Mouse (Mus musculus) layer of hippocampus, adult 9-10 months (tissue): ENCODE measurements around the gene Scrn1.

Source experiments
- DNase-seq: peaks from one replicate; pipeline ENCODE4 v3.0.0; 2022; ENCODE audit warnings: low spot score

Scrn1 gene

GRCm38 (mm10) chr6:54565012-54565411 is 1.3 kb downstream of the Scrn1 start:
- no peak for DNase-seq

- DNase-seq, result no peak
Observed at GRCm38 (mm10) chr6:54564506-54564991, 1.7 kb downstream of the Scrn1 start.

GRCm38 (mm10) chr6:54563561-54563960 is 2.7 kb downstream of the Scrn1 start:
- DNase-seq, result no peak

- no peak for DNase-seq
Observed at GRCm38 (mm10) chr6:54562018-54562809, 4.1 kb downstream of the Scrn1 start.

- DNase-seq, result no peak
Observed at GRCm38 (mm10) chr6:54558466-54558865, 7.8 kb downstream of the Scrn1 start.

GRCm38 (mm10) chr6:54557671-54558070 is 8.6 kb downstream of the Scrn1 start:
- no peak for DNase-seq

GRCm38 (mm10) chr6:54555816-54556215 is 10.5 kb downstream of the Scrn1 start:
- DNase-seq, result no peak

- no peak for DNase-seq
Observed at GRCm38 (mm10) chr6:54554341-54555110, 11.8 kb downstream of the Scrn1 start.

GRCm38 (mm10) chr6:54553632-54554031 is 12.7 kb downstream of the Scrn1 start:
- no peak for DNase-seq

- no peak for DNase-seq
Observed at GRCm38 (mm10) chr6:54552721-54553413, 13.4 kb downstream of the Scrn1 start.

- DNase-seq, result no peak
Observed at GRCm38 (mm10) chr6:54550801-54551323, 15.4 kb downstream of the Scrn1 start.

GRCm38 (mm10) chr6:54549311-54549710 is 17.0 kb downstream of the Scrn1 start:
- no peak for DNase-seq

GRCm38 (mm10) chr6:54548314-54549019 is 17.8 kb downstream of the Scrn1 start:
- DNase-seq, result no peak

GRCm38 (mm10) chr6:54543646-54544045 is 22.6 kb downstream of the Scrn1 start:
- DNase-seq, result no peak

- no peak for DNase-seq
Observed at GRCm38 (mm10) chr6:54542836-54543235, 23.5 kb downstream of the Scrn1 start.

- no peak for DNase-seq
Observed at GRCm38 (mm10) chr6:54540252-54540887, 25.9 kb downstream of the Scrn1 start.

GRCm38 (mm10) chr6:54539396-54539795 is 26.9 kb downstream of the Scrn1 start:
- DNase-seq, result no peak

GRCm38 (mm10) chr6:54538773-54539173 is 27.5 kb downstream of the Scrn1 start:
- DNase-seq, result no peak

GRCm38 (mm10) chr6:54537053-54537452 is 29.2 kb downstream of the Scrn1 start:
- DNase-seq, result no peak

GRCm38 (mm10) chr6:54535485-54535884 is 30.8 kb downstream of the Scrn1 start:
- DNase-seq, result no peak

GRCm38 (mm10) chr6:54531048-54531481 is 35.2 kb downstream of the Scrn1 start:
- no peak for DNase-seq
